Mouse (Mus musculus) erythroblast, embryonic 14.5 days (primary cell): ENCODE data around the gene Zxdc. TPM values are rescaled to one million over a fixed set of nuclear protein-coding genes. Genes with fewer than 3 reads are reported as not detected.

Experiments
- H3K27me3 ChIP-seq: 2 replicates; pipeline ENCODE4 v1.6.1; 2012; ENCODE audit warnings: inconsistent platforms; ENCODE audit not compliant: control insufficient read depth
- H3K36me3 ChIP-seq: 2 replicates; pipeline ENCODE4 v1.6.1; 2012; ENCODE audit warnings: mild to moderate bottlenecking, inconsistent platforms; ENCODE audit not compliant: control insufficient read depth
- H3K4me1 ChIP-seq: 2 replicates; pipeline ENCODE4 v1.6.1; 2012; ENCODE audit warnings: inconsistent platforms; ENCODE audit not compliant: control insufficient read depth
- H3K4me3 ChIP-seq: replicated peaks from 2 replicates; pipeline ENCODE3; 2012; ENCODE audit warnings: moderate library complexity, mild to moderate bottlenecking, inconsistent platforms
- H3K9me3 ChIP-seq: 2 replicates; pipeline ENCODE4 v1.6.1; 2012; ENCODE audit warnings: low read length, inconsistent platforms, mixed read lengths; ENCODE audit not compliant: control insufficient read depth
- GATA1 ChIP-seq: IDR thresholded peaks from 2 replicates; pipeline ENCODE4 v1.6.1; 2012; ENCODE audit warnings: low read length, inconsistent platforms, mixed read lengths
- TAL1 ChIP-seq: IDR thresholded peaks from 3 replicates; pipeline ENCODE4 v1.6.1; 2012; ENCODE audit warnings: low read length, inconsistent platforms, mixed read lengths
- polyA plus RNA-seq: library from polyadenylated mRNA; stranded (reverse); fragments of >175 nt; gene quantifications from 2 replicates; pipeline ENCODE4 v1.2.3, GENCODE M21; 2012

Gene Zxdc
- polyA plus RNA-seq, 1 experiment, result 0.72 TPM

- no peak for TF ChIP-seq TAL1
- no peak for TF ChIP-seq GATA1
- H3K4me1 ChIP-seq, result no peaks in the 10 kb centered on the region
- no peaks in the 10 kb centered on the region for H3K27me3 ChIP-seq
- no peaks in the 10 kb centered on the region for H3K9me3 ChIP-seq
- H3K4me3 ChIP-seq, result no peak overlapping the region
- H3K36me3 ChIP-seq, result peaks cover 8% of the 10 kb centered on the region; the same call in 1 of the 2 replicates
These were observed 6.0 kb upstream of the Zxdc start for GRCm38 (mm10) chr6:90363301-90363700.

GRCm38 (mm10) chr6:90369725-90370553 lies 647 bp downstream of the Zxdc start:
- H3K4me3 ChIP-seq, result peak overlapping the region; percentile 85
- peaks cover 60% of the 10 kb centered on the region for H3K4me1 ChIP-seq
- H3K36me3 ChIP-seq, result peaks cover 31% of the 10 kb centered on the region
- H3K9me3 ChIP-seq, result no peaks in the 10 kb centered on the region
- no peaks in the 10 kb centered on the region; the same call in 1 of the 2 replicates for H3K27me3 ChIP-seq
- TF ChIP-seq GATA1 (no peak), TAL1 (no peak)

GRCm38 (mm10) chr6:90374647-90375046 lies 5.4 kb downstream of the Zxdc start:
- H3K36me3 ChIP-seq, result peaks cover 75% of the 10 kb centered on the region
- no peaks in the 10 kb centered on the region for H3K9me3 ChIP-seq

GRCm38 (mm10) chr6:90377708-90378107 lies 8.4 kb downstream of the Zxdc start:
- no peaks in the 10 kb centered on the region for H3K27me3 ChIP-seq
- H3K9me3 ChIP-seq, result no peaks in the 10 kb centered on the region
- H3K4me3 ChIP-seq, result no peak overlapping the region
- peaks cover 95% of the 10 kb centered on the region for H3K36me3 ChIP-seq
- peaks cover 38% of the 10 kb centered on the region for H3K4me1 ChIP-seq
- TF ChIP-seq GATA1 (no peak), TAL1 (no peak)

More at GRCm38 (mm10) chr6:90374647-90375046, 5.4 kb downstream of the Zxdc start:
- no peaks in the 10 kb centered on the region; the same call in 1 of the 2 replicates for H3K27me3 ChIP-seq
- TF ChIP-seq TAL1 (peak; percentile 76), GATA1 (peak; percentile 61)
- peaks cover 68% of the 10 kb centered on the region for H3K4me1 ChIP-seq
- no peak overlapping the region for H3K4me3 ChIP-seq

DNA sequence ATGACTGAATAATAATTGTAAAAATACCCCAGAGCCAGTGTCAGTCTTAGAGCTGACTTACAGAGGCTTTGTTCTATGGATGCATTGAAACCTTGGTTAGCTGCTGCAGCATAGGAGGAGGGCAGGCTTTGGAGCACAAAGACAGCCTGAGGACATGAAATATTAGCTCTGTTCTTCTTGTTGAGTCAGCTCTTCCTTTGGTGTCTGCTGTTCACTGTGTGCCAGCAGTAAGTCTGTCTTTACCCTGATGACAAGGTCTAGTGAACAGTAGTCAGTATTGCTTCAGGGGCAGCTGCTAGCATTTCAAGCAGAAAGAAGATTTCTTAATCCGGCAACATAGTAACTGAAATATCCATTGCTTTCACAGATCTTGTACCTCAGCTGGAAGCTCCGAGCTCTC lies 12.2 kb downstream of the Zxdc start:
- Histone ChIP-seq H3K4me1 (peaks cover 4% of the 10 kb centered on the region; the same call in 1 of the 2 replicates), H3K9me3 (no peaks in the 10 kb centered on the region), H3K4me3 (no peak overlapping the region), H3K36me3 (peaks cover 92% of the 10 kb centered on the region), H3K27me3 (no peaks in the 10 kb centered on the region)
- TF ChIP-seq TAL1 (no peak), GATA1 (no peak)

DNA sequence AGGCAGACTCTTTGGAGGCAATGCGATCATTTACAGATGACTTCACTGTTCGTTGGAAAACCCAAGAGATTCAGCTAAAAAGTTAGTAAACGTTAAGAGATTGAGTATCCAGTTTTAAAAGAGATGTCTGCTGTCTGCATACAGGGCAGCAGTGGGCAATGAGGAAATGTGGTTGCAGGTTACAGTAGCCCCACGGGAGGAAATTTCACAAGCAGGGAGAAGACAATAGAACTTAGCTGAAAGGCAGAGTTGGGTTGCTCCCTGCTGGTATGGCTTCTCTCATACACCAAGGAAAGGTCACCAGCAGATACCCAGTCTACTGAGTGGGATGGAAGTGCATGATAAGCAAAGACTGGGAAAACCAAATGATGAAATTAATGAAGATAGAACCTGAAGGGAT lies 21.3 kb downstream of the Zxdc start:
- peaks cover 63% of the 10 kb centered on the region for H3K36me3 ChIP-seq

GRCm38 (mm10) chr6:90393948-90394347 lies 24.7 kb downstream of the Zxdc start:
- Histone ChIP-seq H3K36me3 (peaks cover 45% of the 10 kb centered on the region), H3K9me3 (no peaks in the 10 kb centered on the region), H3K27me3 (no peaks in the 10 kb centered on the region), H3K4me3 (no peak overlapping the region), H3K4me1 (no peaks in the 10 kb centered on the region)
- TF ChIP-seq GATA1, result no peak
- TF ChIP-seq TAL1, result no peak

More for the DNA sequence above, 21.3 kb downstream of the Zxdc start:
- TF ChIP-seq GATA1 (no peak), TAL1 (no peak)
- H3K4me1 ChIP-seq, result no peaks in the 10 kb centered on the region
- H3K9me3 ChIP-seq, result no peaks in the 10 kb centered on the region
- no peaks in the 10 kb centered on the region for H3K27me3 ChIP-seq
- no peak overlapping the region for H3K4me3 ChIP-seq

- TF ChIP-seq GATA1 (no peak), TAL1 (no peak)
- Histone ChIP-seq H3K4me3 (no peak overlapping the region), H3K4me1 (no peaks in the 10 kb centered on the region), H3K9me3 (no peaks in the 10 kb centered on the region), H3K27me3 (no peaks in the 10 kb centered on the region), H3K36me3 (peaks cover 43% of the 10 kb centered on the region)
These were observed 26.5 kb downstream of the Zxdc start for GRCm38 (mm10) chr6:90395751-90396150.

DNA sequence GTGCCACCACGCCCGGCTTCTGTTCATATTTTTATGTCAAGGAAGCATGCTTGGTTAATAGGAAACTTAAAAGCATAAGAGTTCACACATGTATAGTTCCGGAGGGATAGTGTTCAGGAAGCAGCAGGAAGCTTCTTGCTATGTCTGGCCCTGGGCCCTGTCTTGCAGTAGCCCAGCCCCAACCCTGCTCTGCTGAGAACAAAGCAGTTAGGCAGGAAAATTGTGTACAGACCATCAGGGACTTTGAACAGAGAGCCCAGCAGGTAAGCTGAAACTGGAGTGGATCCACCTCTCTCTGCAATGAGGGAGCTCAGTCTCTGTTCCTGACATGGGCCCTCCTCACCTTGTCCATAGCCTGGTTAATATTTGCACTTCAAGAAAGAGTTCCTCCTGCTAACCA lies 28.0 kb downstream of the Zxdc start:
- Histone ChIP-seq H3K36me3 (peaks cover 42% of the 10 kb centered on the region), H3K9me3 (no peaks in the 10 kb centered on the region), H3K27me3 (no peaks in the 10 kb centered on the region), H3K4me3 (no peak overlapping the region), H3K4me1 (no peaks in the 10 kb centered on the region)
- TF ChIP-seq GATA1, result no peak
- no peak for TF ChIP-seq TAL1
